Mouse (Mus musculus) kidney, embryonic 16.5 days (tissue): ENCODE measurements around the gene Tigd3. TPM values are rescaled to one million over a fixed set of nuclear protein-coding genes. Genes with fewer than 3 reads are reported as not detected.
A peak's percentile ranks its signal among the peaks of the same experiment; 100 is the strongest.

Source experiments
- ATAC-seq: fragments of 200-750 bp; cut with Nextera tagmentation; 2 replicates; pipeline ENCODE4 v1.8.0; 2017; ENCODE audit warnings: moderate TSS enrichment; ENCODE audit not compliant: low FRiP score, low TSS enrichment
- H3K27ac ChIP-seq: fragments of 300-500 bp; sonication (generic); 2 replicates; pipeline ENCODE4 v1.5.1; 2014; ENCODE audit warnings: low read length
- H3K27me3 ChIP-seq: fragments of 300-500 bp; sonication (generic); 2 replicates; pipeline ENCODE4 v1.6.1; 2014; ENCODE audit warnings: low read length, control low read depth, mixed read lengths; ENCODE audit not compliant: insufficient read depth
- H3K36me3 ChIP-seq: fragments of 300-500 bp; sonication (generic); 2 replicates; pipeline ENCODE4 v1.6.1; 2014; ENCODE audit warnings: low read length, control low read depth, mixed read lengths; ENCODE audit not compliant: insufficient read depth
- H3K4me1 ChIP-seq: fragments of 300-500 bp; sonication (generic); 2 replicates; pipeline ENCODE4 v1.6.1; 2014; ENCODE audit warnings: low read length, control low read depth, mixed read lengths; ENCODE audit not compliant: insufficient read depth
- H3K4me2 ChIP-seq: fragments of 300-500 bp; sonication (generic); replicated peaks from 2 replicates; pipeline ENCODE4 v1.6.1; 2014; ENCODE audit warnings: low read depth, low read length
- H3K4me3 ChIP-seq: fragments of 300-500 bp; sonication (generic); 2 replicates; pipeline ENCODE4 v1.5.1; 2014; ENCODE audit warnings: mild to moderate bottlenecking, low read length
- H3K9ac ChIP-seq: fragments of 300-500 bp; sonication (generic); replicated peaks from 2 replicates; pipeline ENCODE4 v1.6.1; 2014; ENCODE audit warnings: low read length
- H3K9me3 ChIP-seq: fragments of 300-500 bp; sonication (generic); 2 replicates; pipeline ENCODE4 v1.6.1; 2016; ENCODE audit warnings: low read length, control low read depth
- WGBS: fragments of 180-500 bp; shearing (Covaris S2); extraction: QIAGEN DNeasy Blood & Tissue Kit; methylation state at CpG from one replicate; pipeline ENCODE4 v1.1.7; 2014; 5-methylcytosine and 5-hydroxymethylcytosine counted together
- polyA plus RNA-seq: library from polyadenylated mRNA; unstranded; fragments of >200 nt; fragmentation: Nextera tagmentation; extraction: Ambion mirVana; gene quantifications from 2 replicates; pipeline ENCODE4 v1.2.1, GENCODE M21; 2015

Gene Tigd3
- polyA plus RNA-seq = 3.7 and 4.4 TPM in 2 replicates

GRCm38 (mm10) chr19:5894002-5894678 lies at the start of gene Tigd3:
Gene Tigd3 (minus strand): TSS chr19:5894149.
- Histone ChIP-seq H3K9ac (peak within 1 kb of the TSS; percentile 87), H3K4me3 (peak within 1 kb of the TSS; percentile 61), H3K4me1 (peaks cover 9% of the 10 kb centered on the region), H3K36me3 (peaks cover 21% of the 10 kb centered on the region), H3K4me2 (peak within 1 kb of the TSS; percentile 91), H3K9me3 (no peaks in the 10 kb centered on the region), H3K27ac (peak within 1 kb of the TSS; percentile 63; the same call in 1 of the 2 replicates), H3K27me3 (no peaks in the 10 kb centered on the region)
- WGBS = 3% methylated on average over 34 of the region's 36 CpGs
- peak; percentile 94 for ATAC-seq

GRCm38 (mm10) chr19:5943404-5943803 lies 49.5 kb upstream of the Tigd3 start:
- Histone ChIP-seq H3K27ac (no peak overlapping the region), H3K36me3 (peaks cover 11% of the 10 kb centered on the region; the same call in 1 of the 2 replicates)
- ATAC-seq = no peak

GRCm38 (mm10) chr19:5942581-5942980 lies 48.6 kb upstream of the Tigd3 start:
- no peak overlapping the region for H3K4me2 ChIP-seq
- WGBS = 93% methylated on average over 7 of the region's 7 CpGs
- peaks cover 51% of the 10 kb centered on the region for H3K4me1 ChIP-seq
- no peak overlapping the region for H3K4me3 ChIP-seq
- no peaks in the 10 kb centered on the region for H3K9me3 ChIP-seq
- no peaks in the 10 kb centered on the region for H3K27me3 ChIP-seq
- ATAC-seq = no peak
- H3K27ac ChIP-seq = no peak overlapping the region
- H3K9ac ChIP-seq = no peak overlapping the region
- peaks cover 6% of the 10 kb centered on the region; the same call in 1 of the 2 replicates for H3K36me3 ChIP-seq

More at GRCm38 (mm10) chr19:5943404-5943803, 49.5 kb upstream of the Tigd3 start:
- no peak overlapping the region for H3K4me2 ChIP-seq
- no peak overlapping the region for H3K9ac ChIP-seq
- H3K27me3 ChIP-seq = no peaks in the 10 kb centered on the region
- no peak overlapping the region for H3K4me3 ChIP-seq
- peaks cover 43% of the 10 kb centered on the region for H3K4me1 ChIP-seq
- no peaks in the 10 kb centered on the region for H3K9me3 ChIP-seq
- WGBS = 88% methylated on average over 15 of the region's 15 CpGs

- H3K9ac ChIP-seq = 0 out of 2 replicates have a peak overlapping the region, but pooled peaks have one; percentile 41
- ATAC-seq = no peak
- peaks cover 53% of the 10 kb centered on the region for H3K4me1 ChIP-seq
- H3K36me3 ChIP-seq = peaks cover 6% of the 10 kb centered on the region; the same call in 1 of the 2 replicates
- WGBS = 82% methylated on average over 10 of the region's 10 CpGs
- no peak overlapping the region for H3K4me3 ChIP-seq
- H3K27me3 ChIP-seq = no peaks in the 10 kb centered on the region
- no peak overlapping the region for H3K4me2 ChIP-seq
- H3K9me3 ChIP-seq = no peaks in the 10 kb centered on the region
- H3K27ac ChIP-seq = peak overlapping the region; percentile 91
Observed at GRCm38 (mm10) chr19:5940656-5941055, 46.7 kb upstream of the Tigd3 start.

- H3K4me3 ChIP-seq = no peak overlapping the region
- H3K9me3 ChIP-seq = no peaks in the 10 kb centered on the region
- H3K27ac ChIP-seq = peak overlapping the region; percentile 91
- H3K27me3 ChIP-seq = no peaks in the 10 kb centered on the region
- WGBS = 28% methylated on average over 4 of the region's 4 CpGs
- H3K36me3 ChIP-seq = peaks cover 6% of the 10 kb centered on the region; the same call in 1 of the 2 replicates
- H3K4me2 ChIP-seq = no peak overlapping the region
- H3K4me1 ChIP-seq = peaks cover 53% of the 10 kb centered on the region
- peak; percentile 24; the same call in 1 of the 2 replicates for ATAC-seq
- H3K9ac ChIP-seq = no peak overlapping the region
Observed at GRCm38 (mm10) chr19:5940173-5940572, 46.2 kb upstream of the Tigd3 start.

GRCm38 (mm10) chr19:5939715-5940114 lies 45.8 kb upstream of the Tigd3 start:
- H3K27me3 ChIP-seq = no peaks in the 10 kb centered on the region
- no peaks in the 10 kb centered on the region for H3K9me3 ChIP-seq
- H3K36me3 ChIP-seq = peaks cover 6% of the 10 kb centered on the region; the same call in 1 of the 2 replicates
- 78% methylated on average over 5 of the region's 5 CpGs for whole genome bisulfite sequencing
- H3K4me2 ChIP-seq = no peak overlapping the region
- H3K4me3 ChIP-seq = no peak overlapping the region
- no peak for ATAC-seq
- H3K9ac ChIP-seq = no peak overlapping the region
- peaks cover 53% of the 10 kb centered on the region for H3K4me1 ChIP-seq
- peak overlapping the region; percentile 91 for H3K27ac ChIP-seq

- H3K36me3 ChIP-seq = peaks cover 3% of the 10 kb centered on the region; the same call in 1 of the 2 replicates
- H3K27ac ChIP-seq = no peak overlapping the region
- ATAC-seq = no peak
- WGBS = 90% methylated on average over 6 of the region's 6 CpGs
- H3K4me2 ChIP-seq = no peak overlapping the region
- H3K9me3 ChIP-seq = no peaks in the 10 kb centered on the region
- H3K9ac ChIP-seq = no peak overlapping the region
- no peaks in the 10 kb centered on the region for H3K27me3 ChIP-seq
- peaks cover 46% of the 10 kb centered on the region for H3K4me1 ChIP-seq
- H3K4me3 ChIP-seq = no peak overlapping the region
Observed at GRCm38 (mm10) chr19:5938516-5938915, 44.6 kb upstream of the Tigd3 start.

- Histone ChIP-seq H3K9ac (no peak overlapping the region), H3K36me3 (no peaks in the 10 kb centered on the region; the same call in 1 of the 2 replicates), H3K27me3 (no peaks in the 10 kb centered on the region), H3K4me1 (peaks cover 46% of the 10 kb centered on the region), H3K9me3 (no peaks in the 10 kb centered on the region), H3K27ac (no peak overlapping the region), H3K4me2 (0 out of 2 replicates have a peak overlapping the region, but pooled peaks have one; percentile 13), H3K4me3 (no peak overlapping the region)
- no peak for ATAC-seq
- WGBS = 22% methylated on average over 14 of the region's 14 CpGs
Observed at GRCm38 (mm10) chr19:5937836-5938406, 44.0 kb upstream of the Tigd3 start.

- peaks cover 46% of the 10 kb centered on the region for H3K4me1 ChIP-seq
- no peak overlapping the region for H3K27ac ChIP-seq
- H3K27me3 ChIP-seq = no peaks in the 10 kb centered on the region
- H3K36me3 ChIP-seq = no peaks in the 10 kb centered on the region; the same call in 1 of the 2 replicates
- no peaks in the 10 kb centered on the region for H3K9me3 ChIP-seq
- WGBS = 79% methylated on average over 21 of the region's 21 CpGs
- no peak overlapping the region for H3K4me3 ChIP-seq
- H3K9ac ChIP-seq = 0 out of 2 replicates have a peak overlapping the region, but pooled peaks have one; percentile 1
- H3K4me2 ChIP-seq = no peak overlapping the region
- no peak for ATAC-seq
Observed at GRCm38 (mm10) chr19:5937095-5937835, 43.3 kb upstream of the Tigd3 start.
